In the genomic region with DNA sequence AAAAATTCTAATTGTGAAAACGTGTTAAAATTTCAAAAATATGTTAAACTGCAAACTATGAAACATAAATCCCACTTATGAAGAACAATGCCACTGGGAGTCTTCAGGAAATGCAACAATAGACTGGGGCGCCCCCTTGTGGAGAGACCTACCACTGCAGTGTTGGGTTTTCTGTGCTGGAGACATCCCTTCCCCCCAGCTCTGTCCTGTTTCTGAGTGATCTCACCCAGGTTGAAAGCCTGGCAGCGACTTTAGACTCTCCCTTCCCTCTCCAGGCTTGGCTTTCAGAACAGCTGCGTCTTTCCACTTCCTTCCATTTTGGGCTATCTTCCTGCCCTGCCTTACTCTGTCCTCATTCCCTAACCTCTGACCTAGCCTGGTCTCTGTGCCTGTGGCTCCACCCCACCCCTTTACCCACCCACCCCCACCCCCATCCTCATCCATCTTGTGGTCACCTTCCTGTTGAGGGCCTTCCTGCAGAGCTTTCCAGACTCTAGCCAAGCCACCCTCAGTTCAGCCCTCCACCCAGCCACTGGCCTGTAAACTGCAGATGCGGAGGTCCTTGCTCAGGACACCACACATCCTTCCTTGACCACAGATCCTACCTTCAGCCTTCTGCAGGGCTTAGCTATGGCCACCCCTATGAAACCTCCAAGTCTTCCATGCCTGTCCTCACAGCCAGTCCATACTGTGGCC, we compare ENCODE assay signal across 9 mouse cellular contexts. TPM values are rescaled to one million over a fixed set of nuclear protein-coding genes. Genes with fewer than 3 reads are reported as not detected.
DNase-seq lines count a peak whose midpoint lies in the region; ATAC-seq and TF ChIP-seq lines count a peak whose summit lies in the region.
"Had no signal": no experiment of that assay in that cellular context is flagged by ENCODE, and none has a peak within 500 bp of the region (broad histone marks: within the 10 kb centered on the region; RNA-seq: fewer than 3 reads in every experiment).

No protein-coding gene starts in this region.

- peaks cover 75% of the 10 kb centered on the region for H3K27me3 ChIP-seq in heart, embryonic 10.5 days (ENCODE audit: insufficient read depth, poor library complexity, severe bottlenecking)
- peaks cover 12% of the 10 kb centered on the region for H3K27me3 ChIP-seq in liver, embryonic 14.5 days (ENCODE audit: control insufficient read depth, insufficient read depth, low read length)

- peaks cover 18% of the 10 kb centered on the region for H3K4me1 ChIP-seq in heart, embryonic 10.5 days
- no peaks in the 10 kb centered on the region for H3K4me1 ChIP-seq in liver, embryonic 14.5 days (replicated peaks; ENCODE audit: control insufficient read depth in 2 of 2, insufficient read depth in 2 of 2, low read length in 1 of 2)

- TF ChIP-seq EP300 in liver, embryonic 14.5 days (IDR thresholded peaks at IDR 0.05; ENCODE audit: low read depth): no peak

- no peak overlapping the region for H3K4me3 ChIP-seq in heart, embryonic 10.5 days
- H3K4me3 ChIP-seq in liver, embryonic 14.5 days (ENCODE audit: insufficient read depth in 1 of 2, low read depth in 2 of 2, low read length in 2 of 2): no peak overlapping the region
- H3K4me3 ChIP-seq: erythroblast, embryonic 14.5 days had no signal

- H3K9me3 ChIP-seq in heart, embryonic 10.5 days: no peaks in the 10 kb centered on the region
- no peaks in the 10 kb centered on the region for H3K9me3 ChIP-seq in liver, embryonic 14.5 days (ENCODE audit: control insufficient read depth, low read length)

- ATAC-seq in common myeloid progenitor, adult 5-6 weeks (replicated peaks; ENCODE audit: low read depth, poor library complexity, severe bottlenecking): peak; percentile 54; the same call in 1 of the 2 replicates
- no peak for ATAC-seq in liver, embryonic 14.5 days (ENCODE audit: insufficient read depth)

- TF ChIP-seq CTCF in liver, embryonic 14.5 days (IDR thresholded peaks at IDR 0.05; ENCODE audit: low read depth): peak; percentile 87

- 17% methylated on average over 5 of the region's 5 CpGs for WGBS in heart, embryonic 10.5 days
- WGBS in liver, embryonic 14.5 days (ENCODE audit: insufficient replicate concordance): 10% methylated on average over 5 of the region's 5 CpGs

- H3K36me3 ChIP-seq in heart, embryonic 10.5 days: no peaks in the 10 kb centered on the region
- no peaks in the 10 kb centered on the region for H3K36me3 ChIP-seq in liver, embryonic 14.5 days (replicated peaks; ENCODE audit: control insufficient read depth, insufficient read depth, low read depth)

- DNase-seq in 416B (ENCODE audit: low read depth): peak; percentile 85
- DNase-seq in adipocyte (ENCODE audit: low spot score): peak; percentile 93
- peak; percentile 88 for DNase-seq in heart, embryonic 10.5 days (ENCODE audit: low spot score)
- DNase-seq in kidney, postnatal 10 days: peak; percentile 93
- DNase-seq in liver, embryonic 14.5 days (ENCODE audit: low read depth in 3 of 3, low spot score in 3 of 3): no peak
- DNase-seq in ovary, postnatal 36 days (ENCODE audit: low spot score): peak; percentile 80
- DNase-seq in thymus, postnatal 10 days (ENCODE audit: low spot score in 2 of 2): peak; percentile 62 to 87

- H3K9ac ChIP-seq in liver, embryonic 14.5 days (replicated peaks): no peak overlapping the region

- H3K27ac ChIP-seq in heart, embryonic 10.5 days: no peak overlapping the region
- H3K27ac ChIP-seq in liver, embryonic 14.5 days: no peak overlapping the region

- H3K4me2 ChIP-seq in liver, embryonic 14.5 days (ENCODE audit: low read depth): no peak overlapping the region

RNA-seq across cellular contexts. Expression of a gene that starts 5.2 kb away (rescaled TPM):
- total RNA-seq in common myeloid progenitor, adult 5-6 weeks (2017): 34.0 and 35.2 TPM in 2 replicates
- polyA plus RNA-seq in heart, embryonic 10.5 days (2016; fragmentation: Nextera tagmentation; extraction: Ambion mirVana): 41.9 and 49.0 TPM in 2 replicates
- polyA plus RNA-seq in liver, embryonic 14.5 days (2012; rRNA removed): 6.2 TPM in 2 replicates
- polyA plus RNA-seq in liver, embryonic 14.5 days (2014; fragmentation: Nextera tagmentation; extraction: Ambion mirVana): 4.0 and 4.9 TPM in 2 replicates

RNA-seq across cellular contexts. Expression of a gene that starts 6.8 kb away (rescaled TPM):
- not detected in 2 replicates for total RNA-seq in common myeloid progenitor, adult 5-6 weeks (2017)
- polyA plus RNA-seq in heart, embryonic 10.5 days (2016; fragmentation: Nextera tagmentation; extraction: Ambion mirVana): 0.05 TPM in 1 of 2 replicates, not detected in the other
- polyA plus RNA-seq in liver, embryonic 14.5 days (2012; rRNA removed): 0.02 and 0.03 TPM in 2 replicates
- polyA plus RNA-seq in liver, embryonic 14.5 days (2014; fragmentation: Nextera tagmentation; extraction: Ambion mirVana): 0.04 TPM in 1 of 2 replicates, not detected in the other
- polyA plus RNA-seq: erythroblast, embryonic 14.5 days had no signal

RNA-seq across cellular contexts. Expression of a gene that starts 10.1 kb away (rescaled TPM):
- total RNA-seq in common myeloid progenitor, adult 5-6 weeks (2017): 0.09 TPM in 1 of 2 replicates, not detected in the other
- polyA plus RNA-seq in heart, embryonic 10.5 days (2016; fragmentation: Nextera tagmentation; extraction: Ambion mirVana): 0.10 and 0.11 TPM in 2 replicates
- polyA plus RNA-seq in liver, embryonic 14.5 days (2012; rRNA removed): 0.03 TPM in 1 of 2 replicates, not detected in the other
- polyA plus RNA-seq in liver, embryonic 14.5 days (2014; fragmentation: Nextera tagmentation; extraction: Ambion mirVana): not detected in 2 replicates
- polyA plus RNA-seq: erythroblast, embryonic 14.5 days had no signal

RNA-seq across cellular contexts. Expression of a gene that starts 17.1 kb away (rescaled TPM):
- total RNA-seq in common myeloid progenitor, adult 5-6 weeks (2017): 1.7 and 3.8 TPM in 2 replicates
- polyA plus RNA-seq in heart, embryonic 10.5 days (2016; fragmentation: Nextera tagmentation; extraction: Ambion mirVana): 10.6 and 19.3 TPM in 2 replicates
- polyA plus RNA-seq in liver, embryonic 14.5 days (2012; rRNA removed): 0.81 and 0.92 TPM in 2 replicates
- polyA plus RNA-seq in liver, embryonic 14.5 days (2014; fragmentation: Nextera tagmentation; extraction: Ambion mirVana): 0.62 and 0.78 TPM in 2 replicates
- polyA plus RNA-seq: erythroblast, embryonic 14.5 days had no signal

RNA-seq across cellular contexts. Expression of a gene that starts 32.2 kb away (rescaled TPM):
- total RNA-seq in common myeloid progenitor, adult 5-6 weeks (2017): not detected in 2 replicates
- polyA plus RNA-seq in heart, embryonic 10.5 days (2016; fragmentation: Nextera tagmentation; extraction: Ambion mirVana): 0.71 and 2.5 TPM in 2 replicates
- 0.06 and 0.13 TPM in 2 replicates for polyA plus RNA-seq in liver, embryonic 14.5 days (2012; rRNA removed)
- polyA plus RNA-seq in liver, embryonic 14.5 days (2014; fragmentation: Nextera tagmentation; extraction: Ambion mirVana): 0.05 and 0.08 TPM in 2 replicates
- polyA plus RNA-seq: erythroblast, embryonic 14.5 days had no signal

Comparison
In these comparisons a context has a peak if more than half of its experiments do, and no peak if none do; other contexts are left out.
1. DNase-seq: peak in 416B (single experiment), adipocyte (single experiment), heart, embryonic 10.5 days (single experiment), kidney, postnatal 10 days (single experiment), ovary, postnatal 36 days (single experiment) and thymus, postnatal 10 days (2 of 2); none in liver, embryonic 14.5 days (0 of 3).